Mouse (Mus musculus) midbrain, embryonic 11.5 days (tissue): ENCODE data around the gene Hs6st1. TPM values are rescaled to one million over a fixed set of nuclear protein-coding genes. Genes with fewer than 3 reads are reported as not detected.

Experiments
- ATAC-seq: fragments of 200-750 bp; cut with Nextera tagmentation; 2 replicates; pipeline ENCODE4 v1.8.0; 2017; ENCODE audit warnings: moderate TSS enrichment, moderate library complexity; ENCODE audit not compliant: low FRiP score
- DNase-seq: peaks from one replicate; pipeline ENCODE4 v3.0.0; 2015; ENCODE audit warnings: low spot score; ENCODE audit errors: missing footprints
- H3K27ac ChIP-seq: fragments of 300-500 bp; sonication (generic); 2 replicates; pipeline ENCODE4 v1.5.1; 2014; ENCODE audit warnings: low read depth, low read length
- H3K27me3 ChIP-seq: fragments of 300-500 bp; sonication (generic); 2 replicates; pipeline ENCODE4 v1.6.1; 2014; ENCODE audit warnings: mild to moderate bottlenecking, low read length, moderate library complexity, mixed read lengths; ENCODE audit not compliant: control insufficient read depth, insufficient read depth
- H3K36me3 ChIP-seq: fragments of 300-500 bp; sonication (generic); 2 replicates; pipeline ENCODE4 v1.6.1; 2014; ENCODE audit warnings: mild to moderate bottlenecking, low read length, moderate library complexity, mixed read lengths; ENCODE audit not compliant: control insufficient read depth, insufficient read depth
- H3K4me1 ChIP-seq: fragments of 300-500 bp; sonication (generic); 2 replicates; pipeline ENCODE4 v1.6.1; 2014; ENCODE audit warnings: low read length; ENCODE audit not compliant: control insufficient read depth, insufficient read depth
- H3K4me2 ChIP-seq: fragments of 300-500 bp; sonication (generic); 2 replicates; pipeline ENCODE4 v1.6.1; 2014; ENCODE audit warnings: mild to moderate bottlenecking, moderate library complexity
- H3K4me3 ChIP-seq: fragments of 300-500 bp; sonication (generic); 2 replicates; pipeline ENCODE4 v1.5.1; 2014; ENCODE audit warnings: low read depth, low read length
- H3K9ac ChIP-seq: fragments of 300-500 bp; sonication (generic); 2 replicates; pipeline ENCODE4 v1.6.1; 2014; ENCODE audit warnings: low read length
- H3K9me3 ChIP-seq: fragments of 300-500 bp; sonication (generic); 2 replicates; pipeline ENCODE4 v1.6.1; 2016; ENCODE audit warnings: low read length; ENCODE audit not compliant: control insufficient read depth
- WGBS: fragments of 180-500 bp; shearing (Covaris S2); extraction: QIAGEN DNeasy Blood & Tissue Kit; methylation state at CpG from one replicate; pipeline ENCODE4 v1.1.7; 2014; 5-methylcytosine and 5-hydroxymethylcytosine counted together
- polyA plus RNA-seq: library from polyadenylated mRNA; unstranded; fragments of >200 nt; fragmentation: Nextera tagmentation; extraction: Ambion mirVana; gene quantifications from 2 replicates; pipeline ENCODE4 v1.2.1, GENCODE M21; 2014

Hs6st1 gene
- polyA plus RNA-seq, 1 experiment from 2014 or later = 20.3 TPM

- Histone ChIP-seq H3K4me2 (no peak overlapping the region), H3K27ac (no peak overlapping the region), H3K4me1 (no peaks in the 10 kb centered on the region), H3K9ac (no peak overlapping the region), H3K36me3 (no peaks in the 10 kb centered on the region), H3K4me3 (no peak overlapping the region), H3K27me3 (no peaks in the 10 kb centered on the region), H3K9me3 (no peaks in the 10 kb centered on the region)
- 81% methylated on average over 8 of the region's 8 CpGs for whole genome bisulfite sequencing
- DNase-seq = no peak
- ATAC-seq = no peak
Measured at GRCm38 (mm10) chr1:36121172-36121571, 53.0 kb downstream of the Hs6st1 start.

GRCm38 (mm10) chr1:36125076-36125475 is 56.9 kb downstream of the Hs6st1 start:
- H3K36me3 ChIP-seq = no peaks in the 10 kb centered on the region
- no peak overlapping the region for H3K27ac ChIP-seq
- no peaks in the 10 kb centered on the region for H3K4me1 ChIP-seq
- DNase-seq (no peak), ATAC-seq (no peak)
- 81% methylated on average over 7 of the region's 7 CpGs for WGBS
- H3K9ac ChIP-seq = no peak overlapping the region
- no peak overlapping the region for H3K4me3 ChIP-seq
- H3K9me3 ChIP-seq = no peaks in the 10 kb centered on the region
- H3K27me3 ChIP-seq = no peaks in the 10 kb centered on the region
- no peak overlapping the region for H3K4me2 ChIP-seq

- no peaks in the 10 kb centered on the region for H3K36me3 ChIP-seq
- no peak overlapping the region for H3K4me3 ChIP-seq
- H3K9me3 ChIP-seq = no peaks in the 10 kb centered on the region
- H3K4me2 ChIP-seq = no peak overlapping the region
- no peak overlapping the region for H3K9ac ChIP-seq
- ATAC-seq (no peak), DNase-seq (no peak)
- WGBS = 83% methylated on average over 4 of the region's 4 CpGs
- no peaks in the 10 kb centered on the region for H3K4me1 ChIP-seq
- no peaks in the 10 kb centered on the region for H3K27me3 ChIP-seq
- no peak overlapping the region for H3K27ac ChIP-seq
Measured at GRCm38 (mm10) chr1:36129126-36129525, 60.9 kb downstream of the Hs6st1 start.

- 92% methylated on average over 8 of the region's 8 CpGs for WGBS
- Histone ChIP-seq H3K36me3 (no peaks in the 10 kb centered on the region), H3K4me3 (no peak overlapping the region), H3K27me3 (no peaks in the 10 kb centered on the region), H3K4me1 (no peaks in the 10 kb centered on the region), H3K9ac (no peak overlapping the region), H3K4me2 (no peak overlapping the region), H3K9me3 (no peaks in the 10 kb centered on the region), H3K27ac (no peak overlapping the region)
- DNase-seq (no peak), ATAC-seq (no peak)
Measured at GRCm38 (mm10) chr1:36129881-36130280, 61.7 kb downstream of the Hs6st1 start.

- no peaks in the 10 kb centered on the region for H3K4me1 ChIP-seq
- no peak overlapping the region for H3K9ac ChIP-seq
- DNase-seq (no peak), ATAC-seq (no peak)
- H3K4me3 ChIP-seq = no peak overlapping the region
- no peak overlapping the region for H3K27ac ChIP-seq
- WGBS = 85% methylated on average over 4 of the region's 4 CpGs
- H3K27me3 ChIP-seq = no peaks in the 10 kb centered on the region
- H3K4me2 ChIP-seq = no peak overlapping the region
- no peaks in the 10 kb centered on the region for H3K36me3 ChIP-seq
- no peaks in the 10 kb centered on the region for H3K9me3 ChIP-seq
Measured at GRCm38 (mm10) chr1:36130307-36131035, 62.3 kb downstream of the Hs6st1 start.

- ATAC-seq (no peak), DNase-seq (no peak)
- WGBS = 58% methylated on average over 4 of the region's 4 CpGs
- Histone ChIP-seq H3K4me1 (no peaks in the 10 kb centered on the region), H3K4me3 (no peak overlapping the region), H3K36me3 (no peaks in the 10 kb centered on the region), H3K9me3 (no peaks in the 10 kb centered on the region), H3K27ac (no peak overlapping the region), H3K4me2 (no peak overlapping the region), H3K27me3 (no peaks in the 10 kb centered on the region), H3K9ac (no peak overlapping the region)
Measured at GRCm38 (mm10) chr1:36131154-36131553, 63.0 kb downstream of the Hs6st1 start.

GRCm38 (mm10) chr1:36131766-36132165 is 63.6 kb downstream of the Hs6st1 start:
- H3K4me2 ChIP-seq = no peak overlapping the region
- H3K9me3 ChIP-seq = no peaks in the 10 kb centered on the region
- H3K4me1 ChIP-seq = no peaks in the 10 kb centered on the region
- H3K36me3 ChIP-seq = no peaks in the 10 kb centered on the region
- H3K4me3 ChIP-seq = no peak overlapping the region
- DNase-seq = no peak
- no peak overlapping the region for H3K9ac ChIP-seq
- H3K27ac ChIP-seq = no peak overlapping the region
- H3K27me3 ChIP-seq = no peaks in the 10 kb centered on the region
- WGBS = 75% methylated on average over 8 of the region's 8 CpGs
- no peak for ATAC-seq

GRCm38 (mm10) chr1:36132211-36132610 is 64.0 kb downstream of the Hs6st1 start:
- Histone ChIP-seq H3K4me3 (no peak overlapping the region), H3K27ac (no peak overlapping the region), H3K4me2 (no peak overlapping the region), H3K27me3 (no peaks in the 10 kb centered on the region), H3K9me3 (no peaks in the 10 kb centered on the region), H3K36me3 (no peaks in the 10 kb centered on the region), H3K9ac (no peak overlapping the region), H3K4me1 (no peaks in the 10 kb centered on the region)
- WGBS = 71% methylated on average over 4 of the region's 4 CpGs
- ATAC-seq (no peak), DNase-seq (no peak)

GRCm38 (mm10) chr1:36133041-36133440 is 64.8 kb downstream of the Hs6st1 start:
- Histone ChIP-seq H3K36me3 (no peaks in the 10 kb centered on the region), H3K27ac (no peak overlapping the region), H3K27me3 (no peaks in the 10 kb centered on the region), H3K9ac (no peak overlapping the region), H3K9me3 (no peaks in the 10 kb centered on the region), H3K4me2 (no peak overlapping the region), H3K4me1 (no peaks in the 10 kb centered on the region), H3K4me3 (no peak overlapping the region)
- 79% methylated on average over 8 of the region's 8 CpGs for WGBS
- DNase-seq (no peak), ATAC-seq (no peak)
